Mouse (Mus musculus): ENCODE measurements at regions not wholly inside any gene's neighbourhood (a gene's known extent, or its start where the extent isn't known, plus 50 kb on each side); places are given as distances from the start of the nearest gene placed in this dataset.

GRCm38 (mm10) chr5:126733470-126733869 lies 508.1 kb upstream of the Tmem132c start:
- DNase-seq (ENCODE audit: low spot score) = peak; percentile 16

- DNase-seq (ENCODE audit: low spot score) = no peak
These were observed 505.9 kb upstream of the Tmem132c start for GRCm38 (mm10) chr5:126735733-126736132.

- DNase-seq (ENCODE audit: low spot score) = no peak
These were observed 503.9 kb upstream of the Tmem132c start for GRCm38 (mm10) chr5:126737681-126738080.

GRCm38 (mm10) chr5:126740861-126741410 lies 500.7 kb upstream of the Tmem132c start:
- DNase-seq (ENCODE audit: low spot score) = no peak

GRCm38 (mm10) chr5:126755107-126755506 lies 486.5 kb upstream of the Tmem132c start:
- DNase-seq (ENCODE audit: low spot score) = no peak

- DNase-seq (ENCODE audit: low spot score) = no peak
These were observed 476.4 kb upstream of the Tmem132c start for GRCm38 (mm10) chr5:126765037-126765707.

- DNase-seq (ENCODE audit: low spot score) = no peak
These were observed 472.6 kb upstream of the Tmem132c start for GRCm38 (mm10) chr5:126769031-126769430.

GRCm38 (mm10) chr5:126787706-126788610 lies 453.6 kb upstream of the Tmem132c start:
- peak; percentile 22 for DNase-seq (ENCODE audit: low spot score)

- no peak for DNase-seq (ENCODE audit: low spot score)
These were observed 441.8 kb upstream of the Tmem132c start for GRCm38 (mm10) chr5:126799698-126800279.

GRCm38 (mm10) chr5:126806656-126807055 lies 435.0 kb upstream of the Tmem132c start:
- DNase-seq (ENCODE audit: low spot score) = no peak

GRCm38 (mm10) chr5:126816069-126816468 lies 425.5 kb upstream of the Tmem132c start:
- DNase-seq (ENCODE audit: low spot score) = no peak

- no peak for DNase-seq (ENCODE audit: low spot score)
These were observed 406.2 kb upstream of the Tmem132c start for GRCm38 (mm10) chr5:126835440-126835839.

- no peak for DNase-seq (ENCODE audit: low spot score)
These were observed 399.0 kb upstream of the Tmem132c start for GRCm38 (mm10) chr5:126842606-126843005.

- DNase-seq (ENCODE audit: low spot score) = no peak
These were observed 379.5 kb upstream of the Tmem132c start for GRCm38 (mm10) chr5:126862078-126862477.

GRCm38 (mm10) chr5:126875842-126876241 lies 365.8 kb upstream of the Tmem132c start:
- DNase-seq (ENCODE audit: low spot score) = no peak

- DNase-seq (ENCODE audit: low spot score) = no peak
These were observed 350.9 kb upstream of the Tmem132c start for GRCm38 (mm10) chr5:126890710-126891109.

- DNase-seq (ENCODE audit: low spot score) = no peak
These were observed 348.5 kb upstream of the Tmem132c start for GRCm38 (mm10) chr5:126893063-126893462.

GRCm38 (mm10) chr5:126910084-126910483 lies 331.5 kb upstream of the Tmem132c start:
- DNase-seq (ENCODE audit: low spot score) = no peak

- DNase-seq (ENCODE audit: low spot score) = no peak
These were observed 324.3 kb upstream of the Tmem132c start for GRCm38 (mm10) chr5:126917300-126917699.

- DNase-seq (ENCODE audit: low spot score) = no peak
These were observed 308.1 kb upstream of the Tmem132c start for GRCm38 (mm10) chr5:126933466-126933865.

GRCm38 (mm10) chr5:126944861-126945260 lies 296.7 kb upstream of the Tmem132c start:
- no peak for DNase-seq (ENCODE audit: low spot score)

GRCm38 (mm10) chr5:126954189-126954588 lies 287.4 kb upstream of the Tmem132c start:
- DNase-seq (ENCODE audit: low spot score) = no peak
